Mouse (Mus musculus) activated CD4-positive, CD25-positive, alpha-beta regulatory T cell, adult 4 months (primary cell): ENCODE data around the gene Olfr495. TPM values are rescaled to one million over a fixed set of nuclear protein-coding genes. Genes with fewer than 3 reads are reported as not detected.

Experiments
- ATAC-seq: one replicate; pipeline ENCODE4 v1.8.0; 2017
- polyA plus RNA-seq, 2 experiments: library from polyadenylated mRNA; unstranded; fragments of 100-300 nt; shearing (Covaris generic); gene quantifications; one replicate each; pipeline ENCODE4 v1.2.1; 2017

The Olfr495 gene
- not detected for polyA plus RNA-seq

- no peak for ATAC-seq
Measured at GRCm38 (mm10) chr7:108392867-108393266, at the start of gene Olfr495. TSS of gene Olfr495 (plus strand) at chr7:108393167.

- ATAC-seq = no peak
Measured at GRCm38 (mm10) chr7:108346879-108347278, 46.1 kb upstream of the Olfr495 start, which contains the start of gene Olfr493. TSS of gene Olfr493 (minus strand) at chr7:108346979.

- no peak for ATAC-seq
Measured at GRCm38 (mm10) chr7:108365035-108365434, 27.9 kb upstream of the Olfr495 start, which contains the start of gene Olfr494. TSS of gene Olfr494 (plus strand) at chr7:108365335.

- ATAC-seq = no peak
Measured at GRCm38 (mm10) chr7:108420121-108420520, 27.2 kb downstream of the Olfr495 start, which contains the start of gene Olfr497. TSS of gene Olfr497 (plus strand) at chr7:108420421.

Other genes with a start within 250 kb of the Olfr495 start
- not detected for gene Olfr485, start 233.3 kb upstream of the Olfr495 start, polyA plus RNA-seq
- gene Olfr486, start 220.4 kb upstream of the Olfr495 start, polyA plus RNA-seq = not detected
- not detected for gene Olfr487, start 178.5 kb upstream of the Olfr495 start, polyA plus RNA-seq
- gene Olfr488, start 134.8 kb upstream of the Olfr495 start, polyA plus RNA-seq = under 1 TPM in 1 of 2 experiments, not detected in 1; 0.09 TPM
- not detected for gene Olfr490, start 104.2 kb upstream of the Olfr495 start, polyA plus RNA-seq
- not detected for gene Olfr491, start 79.7 kb upstream of the Olfr495 start, polyA plus RNA-seq
- not detected for gene Olfr492, start 69.5 kb upstream of the Olfr495 start, polyA plus RNA-seq
- not detected for gene Olfr493, start 46.2 kb upstream of the Olfr495 start, polyA plus RNA-seq
- gene Olfr494, start 27.8 kb upstream of the Olfr495 start, polyA plus RNA-seq = not detected
- gene Olfr497, start 27.3 kb downstream of the Olfr495 start, polyA plus RNA-seq = not detected
- not detected for gene Olfr498, start 72.2 kb downstream of the Olfr495 start, polyA plus RNA-seq
- gene Olfr502, start 131.9 kb downstream of the Olfr495 start, polyA plus RNA-seq = not detected
- gene Olfr503, start 151.4 kb downstream of the Olfr495 start, polyA plus RNA-seq = not detected
- gene Olfr504, start 172.6 kb downstream of the Olfr495 start, polyA plus RNA-seq = not detected
- gene Olfr506, start 217.6 kb downstream of the Olfr495 start, polyA plus RNA-seq = not detected
- not detected for gene Olfr507, start 228.6 kb downstream of the Olfr495 start, polyA plus RNA-seq
- not detected for gene Olfr508, start 236.8 kb downstream of the Olfr495 start, polyA plus RNA-seq